Mouse (Mus musculus) neutrophil, adult 59 days (primary cell): ENCODE data around the gene Vmn1r103. TPM values are rescaled to one million over a fixed set of nuclear protein-coding genes. Genes with fewer than 3 reads are reported as not detected.

Source experiments
- total RNA-seq, 2 experiments: library from RNA; stranded (reverse); gene quantifications; 1 replicate in 1 of 2; 2 replicates in 1 of 2; pipeline ENCODE4 v1.2.4; 2023

The Vmn1r103 gene
- not detected for total RNA-seq

DNA sequence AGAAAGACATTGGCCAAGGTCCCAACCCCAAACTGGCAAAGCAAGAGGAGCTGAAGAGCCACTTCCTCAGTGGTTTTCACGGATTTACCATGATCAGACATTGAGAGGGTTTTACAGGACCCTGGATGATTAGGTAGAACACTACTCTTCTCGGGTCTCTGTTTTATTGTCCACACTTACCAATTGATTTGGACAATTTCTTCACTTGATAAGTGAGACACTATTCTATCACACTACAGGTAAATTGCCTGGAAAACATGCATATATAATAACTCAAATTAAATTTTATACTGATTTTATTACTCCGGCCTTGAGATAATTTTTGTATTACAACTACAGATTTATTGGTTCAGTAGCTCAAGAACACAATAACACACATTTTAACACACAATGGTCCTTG lies at the start of gene Vmn1r103:
Gene Vmn1r103 (minus strand): TSS at position 101 of the 400 bp plus-strand sequence.

DNA sequence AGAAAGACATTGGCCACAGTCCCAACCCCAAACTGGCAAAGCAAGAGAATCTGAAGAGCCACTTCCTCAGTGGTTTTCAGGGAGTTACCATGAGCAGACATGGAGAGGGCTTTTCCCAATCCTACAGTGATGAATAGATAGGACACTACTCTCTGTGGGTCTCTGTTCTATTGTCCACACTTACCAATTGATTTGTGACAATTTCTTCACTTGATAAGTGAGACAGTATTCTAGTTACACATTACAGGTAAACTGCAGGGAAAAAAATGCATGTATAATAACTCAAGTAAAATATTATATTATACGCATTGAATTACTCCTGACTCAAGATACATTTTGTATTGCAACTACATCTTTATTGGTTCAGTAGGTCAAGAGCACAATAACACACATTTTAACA lies 35.3 kb upstream of the Vmn1r103 start, which contains the start of gene Gm5726:
Gene Gm5726 (minus strand): TSS at position 101 of the 400 bp plus-strand sequence.

DNA sequence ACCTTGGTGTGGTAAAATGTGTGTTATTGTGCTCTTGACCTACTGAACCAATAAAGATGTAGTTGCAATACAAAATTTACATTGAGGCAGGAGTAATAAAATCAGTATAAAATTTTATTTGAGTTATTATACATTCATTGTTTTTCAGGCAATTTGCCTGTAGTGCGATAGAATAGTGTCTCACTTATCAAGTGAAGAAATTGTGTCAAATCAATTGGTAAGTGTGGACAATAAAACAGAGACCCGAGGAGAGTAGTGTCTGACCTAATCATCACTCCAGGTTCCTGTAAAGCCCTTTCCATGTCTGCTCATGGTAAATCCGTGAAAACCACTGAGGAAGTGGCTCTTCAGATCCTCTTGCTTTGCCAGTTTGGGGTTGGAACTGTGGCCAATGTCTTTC lies 23.2 kb upstream of the Vmn1r103 start, which contains the start of gene Vmn1r104:
Gene Vmn1r104 (plus strand): TSS at position 301 of the 400 bp plus-strand sequence.

DNA sequence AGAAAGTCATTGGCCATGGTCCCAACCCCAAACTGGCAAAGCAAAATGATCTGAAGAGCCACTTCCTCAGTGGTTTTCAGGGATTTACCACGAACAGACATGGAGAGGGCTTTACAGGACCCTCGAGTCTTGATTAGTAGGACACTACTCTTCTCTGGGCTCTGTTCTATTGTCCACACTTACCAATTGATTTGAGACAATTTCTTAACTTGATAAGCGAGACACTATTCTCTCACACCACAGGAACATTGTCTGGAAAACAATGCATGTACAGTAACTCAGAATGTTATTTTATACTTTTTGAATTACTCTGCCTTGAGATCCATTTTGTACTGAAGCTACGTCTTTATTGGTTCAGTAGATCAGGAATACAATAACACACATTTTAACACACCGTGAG lies 35.5 kb downstream of the Vmn1r103 start, which contains the start of gene Gm10670:
Gene Gm10670 (minus strand): TSS at position 101 of the 400 bp plus-strand sequence.

Other genes starting within 250 kb of the Vmn1r103 start
- not detected for gene Gm5890, start 247.7 kb downstream of the Vmn1r103 start, total RNA-seq
- gene Gm4133, start 176.5 kb downstream of the Vmn1r103 start, total RNA-seq: not detected
- not detected for gene Gm5728, start 135.1 kb downstream of the Vmn1r103 start, total RNA-seq
- gene Vmn1r100, start 92.6 kb downstream of the Vmn1r103 start, total RNA-seq: not detected
- not detected for gene Vmn1r101, start 67.9 kb downstream of the Vmn1r103 start, total RNA-seq
- gene Gm10670, start 35.6 kb downstream of the Vmn1r103 start, total RNA-seq: not detected
- gene Vmn1r104, start 23.3 kb upstream of the Vmn1r103 start, total RNA-seq: not detected
- gene Gm5726, start 35.2 kb upstream of the Vmn1r103 start, total RNA-seq: not detected
- not detected for gene Gm4141, start 65.7 kb upstream of the Vmn1r103 start, total RNA-seq
- gene Gm4513, start 88.5 kb upstream of the Vmn1r103 start, total RNA-seq: not detected
- not detected for gene Vmn1r107, start 158.4 kb upstream of the Vmn1r103 start, total RNA-seq
- not detected for gene Vmn1r111, start 192.7 kb upstream of the Vmn1r103 start, total RNA-seq
- gene Gm10668, start 220.1 kb upstream of the Vmn1r103 start, total RNA-seq: not detected